Mouse (Mus musculus): ENCODE data around the gene Ryr2.

GRCm38 (mm10) chr13:12029326-12029725, 77.4 kb downstream of the Ryr2 start:
- TF ChIP-seq HCFC1 (IDR thresholded peaks at IDR 0.05; ENCODE audit: borderline replicate concordance, insufficient read depth, low read length) (no peak), ZNF384 (IDR thresholded peaks at IDR 0.05; ENCODE audit: low read depth, low read length) (no peak), ZC3H11A (IDR thresholded peaks at IDR 0.05; ENCODE audit: borderline replicate concordance, low read depth, low read length) (no peak)
